Mouse (Mus musculus): ENCODE measurements around the gene Ipo5. TPM values are rescaled to one million over a fixed set of nuclear protein-coding genes. Genes with fewer than 3 reads are reported as not detected.

Gene Ipo5
- total and polyA plus RNA-seq, 2 experiments = 8.1 to 32.4 TPM

- TF ChIP-seq POLR2A (IDR thresholded peaks at IDR 0.05; ENCODE audit: extremely low read depth, insufficient read depth, low read length) (no peak), CTCF (IDR thresholded peaks at IDR 0.05; ENCODE audit: low read depth, low read length) (no peak)
- Histone ChIP-seq H3K27me3 (ENCODE audit: control insufficient read depth, insufficient read depth, low read length) (no peaks in the 10 kb centered on the region), H3K4me1 (ENCODE audit: control insufficient read depth, insufficient read depth, low read length) (no peaks in the 10 kb centered on the region), H3K9ac (ENCODE audit: low read depth, low read length) (no peak overlapping the region), H3K36me3 (ENCODE audit: control insufficient read depth, insufficient read depth, low read length) (peaks cover 62% of the 10 kb centered on the region), H3K4me3 (ENCODE audit: insufficient read depth, low read depth, low read length) (no peak overlapping the region), H3K79me2 (ENCODE audit: control insufficient read depth, insufficient read depth, low read length) (no peaks in the 10 kb centered on the region), H3K27ac (replicated peaks; ENCODE audit: insufficient read depth, low read depth, low read length) (no peak overlapping the region)
- no peak for DNase-seq (ENCODE audit: extremely low read depth, low read depth, low spot score)
- WGBS = 95% methylated on average over 4 of the region's 4 CpGs
Observed at GRCm38 (mm10) chr14:120924044-120924443, 13.0 kb downstream of the Ipo5 start.

GRCm38 (mm10) chr14:120925731-120926585 is 14.9 kb downstream of the Ipo5 start:
- Histone ChIP-seq H3K36me3 (ENCODE audit: control insufficient read depth, insufficient read depth, low read length) (peaks cover 49% of the 10 kb centered on the region), H3K4me3 (ENCODE audit: insufficient read depth, low read depth, low read length) (no peak overlapping the region), H3K27ac (replicated peaks; ENCODE audit: insufficient read depth, low read depth, low read length) (no peak overlapping the region), H3K4me1 (ENCODE audit: control insufficient read depth, insufficient read depth, low read length) (no peaks in the 10 kb centered on the region), H3K79me2 (ENCODE audit: control insufficient read depth, insufficient read depth, low read length) (no peaks in the 10 kb centered on the region), H3K27me3 (ENCODE audit: control insufficient read depth, insufficient read depth, low read length) (no peaks in the 10 kb centered on the region), H3K9ac (ENCODE audit: low read depth, low read length) (no peak overlapping the region)
- no peak for TF ChIP-seq POLR2A (IDR thresholded peaks at IDR 0.05; ENCODE audit: extremely low read depth, insufficient read depth, low read length)
- TF ChIP-seq CTCF (IDR thresholded peaks at IDR 0.05; ENCODE audit: low read depth, low read length) = no peak
- DNase-seq (ENCODE audit: extremely low read depth, low read depth, low spot score) = no peak
- WGBS = 95% methylated on average over 14 of the region's 14 CpGs

GRCm38 (mm10) chr14:120931236-120931635 is 20.2 kb downstream of the Ipo5 start:
- Histone ChIP-seq H3K27ac (replicated peaks; ENCODE audit: insufficient read depth, low read depth, low read length) (no peak overlapping the region), H3K36me3 (ENCODE audit: control insufficient read depth, insufficient read depth, low read length) (peaks cover 42% of the 10 kb centered on the region), H3K27me3 (ENCODE audit: control insufficient read depth, insufficient read depth, low read length) (no peaks in the 10 kb centered on the region), H3K79me2 (ENCODE audit: control insufficient read depth, insufficient read depth, low read length) (no peaks in the 10 kb centered on the region), H3K4me1 (ENCODE audit: control insufficient read depth, insufficient read depth, low read length) (no peaks in the 10 kb centered on the region), H3K9ac (ENCODE audit: low read depth, low read length) (no peak overlapping the region), H3K4me3 (ENCODE audit: insufficient read depth, low read depth, low read length) (no peak overlapping the region)
- DNase-seq (ENCODE audit: extremely low read depth, low read depth, low spot score) = no peak
- WGBS = 85% methylated on average over 4 of the region's 4 CpGs
- TF ChIP-seq POLR2A (IDR thresholded peaks at IDR 0.05; ENCODE audit: extremely low read depth, insufficient read depth, low read length) = no peak
- no peak for TF ChIP-seq CTCF (IDR thresholded peaks at IDR 0.05; ENCODE audit: low read depth, low read length)

- Histone ChIP-seq H3K27ac (replicated peaks; ENCODE audit: insufficient read depth, low read depth, low read length) (no peak overlapping the region), H3K27me3 (ENCODE audit: control insufficient read depth, insufficient read depth, low read length) (no peaks in the 10 kb centered on the region), H3K79me2 (ENCODE audit: control insufficient read depth, insufficient read depth, low read length) (no peaks in the 10 kb centered on the region), H3K4me3 (ENCODE audit: insufficient read depth, low read depth, low read length) (no peak overlapping the region), H3K36me3 (ENCODE audit: control insufficient read depth, insufficient read depth, low read length) (peaks cover 47% of the 10 kb centered on the region), H3K4me1 (ENCODE audit: control insufficient read depth, insufficient read depth, low read length) (no peaks in the 10 kb centered on the region), H3K9ac (ENCODE audit: low read depth, low read length) (no peak overlapping the region)
- WGBS = 94% methylated on average over 8 of the region's 8 CpGs
- no peak for TF ChIP-seq POLR2A (IDR thresholded peaks at IDR 0.05; ENCODE audit: extremely low read depth, insufficient read depth, low read length)
- TF ChIP-seq CTCF (IDR thresholded peaks at IDR 0.05; ENCODE audit: low read depth, low read length) = no peak
- DNase-seq (ENCODE audit: extremely low read depth, low read depth, low spot score) = no peak
Observed at GRCm38 (mm10) chr14:120933624-120934023, 22.6 kb downstream of the Ipo5 start.

GRCm38 (mm10) chr14:120937102-120937501 is 26.1 kb downstream of the Ipo5 start:
- H3K4me3 ChIP-seq (ENCODE audit: insufficient read depth, low read depth, low read length) = no peak overlapping the region
- TF ChIP-seq CTCF (IDR thresholded peaks at IDR 0.05; ENCODE audit: low read depth, low read length) (no peak), POLR2A (IDR thresholded peaks at IDR 0.05; ENCODE audit: extremely low read depth, insufficient read depth, low read length) (no peak)
- H3K27ac ChIP-seq (replicated peaks; ENCODE audit: insufficient read depth, low read depth, low read length) = no peak overlapping the region
- H3K36me3 ChIP-seq (ENCODE audit: control insufficient read depth, insufficient read depth, low read length) = peaks cover 69% of the 10 kb centered on the region
- no peaks in the 10 kb centered on the region for H3K4me1 ChIP-seq (ENCODE audit: control insufficient read depth, insufficient read depth, low read length)
- H3K9ac ChIP-seq (ENCODE audit: low read depth, low read length) = no peak overlapping the region
- no peak for DNase-seq (ENCODE audit: extremely low read depth, low read depth, low spot score)
- WGBS = 72% methylated on average over 1 of the region's 1 CpGs
- H3K27me3 ChIP-seq (ENCODE audit: control insufficient read depth, insufficient read depth, low read length) = no peaks in the 10 kb centered on the region
- no peaks in the 10 kb centered on the region for H3K79me2 ChIP-seq (ENCODE audit: control insufficient read depth, insufficient read depth, low read length)

GRCm38 (mm10) chr14:120942803-120943202 is 31.8 kb downstream of the Ipo5 start:
- Histone ChIP-seq H3K4me1 (ENCODE audit: control insufficient read depth, insufficient read depth, low read length) (no peaks in the 10 kb centered on the region), H3K27me3 (ENCODE audit: control insufficient read depth, insufficient read depth, low read length) (no peaks in the 10 kb centered on the region), H3K9ac (ENCODE audit: low read depth, low read length) (no peak overlapping the region), H3K4me3 (ENCODE audit: insufficient read depth, low read depth, low read length) (no peak overlapping the region), H3K27ac (replicated peaks; ENCODE audit: insufficient read depth, low read depth, low read length) (no peak overlapping the region), H3K79me2 (ENCODE audit: control insufficient read depth, insufficient read depth, low read length) (no peaks in the 10 kb centered on the region), H3K36me3 (ENCODE audit: control insufficient read depth, insufficient read depth, low read length) (peaks cover 61% of the 10 kb centered on the region)
- WGBS = 46% methylated on average over 9 of the region's 9 CpGs
- no peak for TF ChIP-seq CTCF (IDR thresholded peaks at IDR 0.05; ENCODE audit: low read depth, low read length)
- no peak for TF ChIP-seq POLR2A (IDR thresholded peaks at IDR 0.05; ENCODE audit: extremely low read depth, insufficient read depth, low read length)
- DNase-seq (ENCODE audit: extremely low read depth, low read depth, low spot score) = peak; percentile 28

Measured in liver, adult 2 months (tissue).